Mouse (Mus musculus): Measurements from ENCODE around the gene Secisbp2.

GRCm38 (mm10) chr13:51647770-51648169, 3.7 kb upstream of the Secisbp2 start:
- TF ChIP-seq EP300 (optimal IDR thresholded peaks at IDR 0.05) (no peak), CTCF (IDR thresholded peaks at IDR 0.05; ENCODE audit: low read depth) (no peak)
